Mouse (Mus musculus): ENCODE measurements around the gene Slc22a20. TPM values are rescaled to one million over a fixed set of nuclear protein-coding genes. Genes with fewer than 3 reads are reported as not detected.
A peak's percentile ranks its signal among the peaks of the same experiment; 100 is the strongest.

Slc22a20 gene
- polyA plus RNA-seq, 1 experiment: not detected

DNA sequence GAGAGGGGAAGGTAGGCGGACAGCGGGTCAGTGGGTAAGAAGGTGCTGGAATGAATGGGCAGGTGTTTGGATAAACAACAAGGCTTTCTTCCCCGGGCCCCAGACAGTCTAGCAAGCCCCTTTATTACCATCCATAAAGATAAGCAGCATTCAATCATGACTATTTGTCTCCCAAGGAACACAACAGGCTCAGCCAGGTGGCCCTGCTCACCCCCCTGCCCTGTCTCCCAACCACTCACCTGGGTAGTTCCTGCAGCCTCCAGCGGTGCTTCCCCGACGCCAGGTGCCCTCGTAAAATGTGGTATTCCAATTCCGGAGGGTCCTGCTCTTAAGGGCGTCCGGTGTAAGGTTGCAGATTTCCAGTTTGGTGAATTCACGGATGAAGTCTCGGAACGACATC, 21.1 kb upstream of the Slc22a20 start:
- Histone ChIP-seq H3K27me3 (replicated peaks; ENCODE audit: control insufficient read depth, insufficient read depth, low read length) (no peaks in the 10 kb centered on the region), H3K36me3 (ENCODE audit: control insufficient read depth, insufficient read depth, low read length) (no peaks in the 10 kb centered on the region), H3K4me3 (ENCODE audit: insufficient read depth, low read depth, low read length) (no peak overlapping the region), H3K27ac (ENCODE audit: insufficient read depth, low read depth, low read length) (no peak overlapping the region), H3K4me1 (ENCODE audit: control insufficient read depth, insufficient read depth, low read length) (no peaks in the 10 kb centered on the region)
- DNase-seq: no peak
- 67% methylated on average over 13 of the region's 13 CpGs for WGBS
- TF ChIP-seq CTCF (conservative IDR thresholded peaks at IDR 0.05; ENCODE audit: insufficient read depth, insufficient read length, low read depth, low read length): no peak
- TF ChIP-seq POLR2A (IDR thresholded peaks at IDR 0.05; ENCODE audit: low read depth, low read length): no peak

DNA sequence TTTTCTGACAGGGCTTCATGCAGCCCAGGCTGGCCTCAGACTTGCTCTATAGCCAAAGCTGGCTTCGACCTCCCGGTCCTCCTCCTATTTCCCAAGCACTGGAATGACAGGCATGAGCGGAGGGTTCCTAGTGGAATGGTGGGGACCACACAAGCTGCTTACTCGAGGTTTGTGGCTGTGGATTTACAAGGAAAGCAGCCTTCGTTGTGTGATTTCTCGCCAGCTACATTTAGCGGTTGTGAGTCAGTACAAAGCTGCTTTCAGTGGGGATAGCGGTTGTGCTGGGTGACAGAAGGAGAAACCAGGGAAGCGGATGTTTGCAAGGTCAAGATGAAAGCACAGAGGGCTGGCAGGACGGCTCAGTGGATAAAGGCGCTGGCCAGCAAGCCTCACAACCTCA, 19.6 kb upstream of the Slc22a20 start:
- Histone ChIP-seq H3K4me1 (ENCODE audit: control insufficient read depth, insufficient read depth, low read length) (no peaks in the 10 kb centered on the region), H3K36me3 (ENCODE audit: control insufficient read depth, insufficient read depth, low read length) (no peaks in the 10 kb centered on the region), H3K27ac (ENCODE audit: insufficient read depth, low read depth, low read length) (no peak overlapping the region), H3K27me3 (replicated peaks; ENCODE audit: control insufficient read depth, insufficient read depth, low read length) (no peaks in the 10 kb centered on the region), H3K4me3 (ENCODE audit: insufficient read depth, low read depth, low read length) (no peak overlapping the region)
- WGBS: 68% methylated on average over 11 of the region's 11 CpGs
- TF ChIP-seq POLR2A (IDR thresholded peaks at IDR 0.05; ENCODE audit: low read depth, low read length): no peak
- TF ChIP-seq CTCF (conservative IDR thresholded peaks at IDR 0.05; ENCODE audit: insufficient read depth, insufficient read length, low read depth, low read length): no peak
- no peak for DNase-seq

DNA sequence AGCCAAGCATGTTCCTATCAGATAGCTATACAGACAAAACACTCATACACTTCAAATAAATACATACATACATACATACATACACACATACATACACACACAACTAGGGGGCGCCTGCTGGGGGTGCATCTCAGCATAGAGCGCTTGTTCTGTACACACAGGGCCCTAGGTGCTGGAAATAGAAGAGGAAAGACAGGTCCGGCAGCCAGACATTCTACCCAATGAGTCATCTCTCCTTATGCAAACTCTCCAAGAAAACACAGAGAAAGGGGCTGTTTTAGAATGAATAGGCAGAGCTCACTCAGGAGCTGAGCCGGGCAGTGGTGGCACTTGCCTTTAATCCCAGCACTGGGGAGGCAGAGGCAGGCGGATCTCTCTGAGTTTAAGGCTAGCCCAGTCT, 14.0 kb upstream of the Slc22a20 start:
- Histone ChIP-seq H3K4me3 (ENCODE audit: insufficient read depth, low read depth, low read length) (no peak overlapping the region), H3K27me3 (replicated peaks; ENCODE audit: control insufficient read depth, insufficient read depth, low read length) (no peaks in the 10 kb centered on the region), H3K4me1 (ENCODE audit: control insufficient read depth, insufficient read depth, low read length) (no peaks in the 10 kb centered on the region), H3K36me3 (ENCODE audit: control insufficient read depth, insufficient read depth, low read length) (no peaks in the 10 kb centered on the region), H3K27ac (ENCODE audit: insufficient read depth, low read depth, low read length) (no peak overlapping the region)
- no peak for DNase-seq
- TF ChIP-seq CTCF (conservative IDR thresholded peaks at IDR 0.05; ENCODE audit: insufficient read depth, insufficient read length, low read depth, low read length) (no peak), POLR2A (IDR thresholded peaks at IDR 0.05; ENCODE audit: low read depth, low read length) (no peak)
- WGBS: 83% methylated on average over 5 of the region's 5 CpGs

DNA sequence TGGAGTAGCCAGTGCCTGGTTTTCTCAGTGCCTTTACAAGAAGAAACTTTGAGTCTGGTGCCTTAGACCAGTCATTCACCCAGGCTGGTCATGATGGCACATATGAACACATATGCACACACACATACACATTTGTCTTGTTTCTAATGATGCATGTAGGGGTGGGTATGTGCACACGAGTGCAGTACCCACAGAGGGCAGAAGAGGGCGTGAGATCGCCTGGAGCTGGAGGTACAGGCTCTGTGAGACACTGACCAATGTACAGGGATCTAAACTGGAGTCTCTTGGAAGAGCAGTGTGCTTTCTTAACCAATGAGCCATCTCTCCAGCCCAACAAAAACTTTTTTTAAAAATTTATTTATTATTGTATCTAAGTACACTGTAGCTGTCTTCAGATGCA, 12.2 kb upstream of the Slc22a20 start:
- Histone ChIP-seq H3K27me3 (replicated peaks; ENCODE audit: control insufficient read depth, insufficient read depth, low read length) (no peaks in the 10 kb centered on the region), H3K27ac (ENCODE audit: insufficient read depth, low read depth, low read length) (no peak overlapping the region), H3K4me3 (ENCODE audit: insufficient read depth, low read depth, low read length) (no peak overlapping the region), H3K36me3 (ENCODE audit: control insufficient read depth, insufficient read depth, low read length) (no peaks in the 10 kb centered on the region), H3K4me1 (ENCODE audit: control insufficient read depth, insufficient read depth, low read length) (no peaks in the 10 kb centered on the region)
- DNase-seq: no peak
- WGBS: 91% methylated on average over 3 of the region's 3 CpGs
- TF ChIP-seq POLR2A (IDR thresholded peaks at IDR 0.05; ENCODE audit: low read depth, low read length): no peak
- peak; percentile 32; the same call in 1 of the 2 replicates for TF ChIP-seq CTCF (conservative IDR thresholded peaks at IDR 0.05; ENCODE audit: insufficient read depth, insufficient read length, low read depth, low read length)

DNA sequence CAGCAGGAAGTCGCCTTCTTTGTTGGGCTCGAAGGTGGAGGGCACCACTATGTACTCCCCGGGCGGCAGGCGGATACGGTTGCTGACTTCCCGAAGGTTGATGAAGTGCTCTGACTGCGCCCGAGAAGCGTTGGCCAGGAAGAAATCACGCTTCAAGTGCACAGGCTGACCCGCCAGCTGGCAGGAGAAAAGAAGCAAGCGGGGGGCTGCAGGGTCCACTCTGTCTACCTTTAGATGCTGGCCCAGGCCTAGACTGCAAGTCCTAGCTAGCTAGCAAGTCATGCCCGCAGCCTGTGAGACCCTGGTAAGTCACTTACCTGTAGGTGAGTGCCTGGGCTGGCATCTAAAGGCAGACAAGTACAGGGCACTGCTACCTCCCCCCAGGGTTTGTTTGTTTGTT, 8.8 kb upstream of the Slc22a20 start:
- H3K36me3 ChIP-seq (ENCODE audit: control insufficient read depth, insufficient read depth, low read length): no peaks in the 10 kb centered on the region
- H3K4me3 ChIP-seq (ENCODE audit: insufficient read depth, low read depth, low read length): no peak overlapping the region
- no peak overlapping the region for H3K27ac ChIP-seq (ENCODE audit: insufficient read depth, low read depth, low read length)
- TF ChIP-seq CTCF (conservative IDR thresholded peaks at IDR 0.05; ENCODE audit: insufficient read depth, insufficient read length, low read depth, low read length) (no peak), POLR2A (IDR thresholded peaks at IDR 0.05; ENCODE audit: low read depth, low read length) (no peak)
- 0 out of 2 replicates have a peak, but pooled peaks cover 2% of the 10 kb centered on the region for H3K4me1 ChIP-seq (ENCODE audit: control insufficient read depth, insufficient read depth, low read length)
- no peaks in the 10 kb centered on the region for H3K27me3 ChIP-seq (replicated peaks; ENCODE audit: control insufficient read depth, insufficient read depth, low read length)
- DNase-seq: no peak
- 81% methylated on average over 14 of the region's 14 CpGs for WGBS

DNA sequence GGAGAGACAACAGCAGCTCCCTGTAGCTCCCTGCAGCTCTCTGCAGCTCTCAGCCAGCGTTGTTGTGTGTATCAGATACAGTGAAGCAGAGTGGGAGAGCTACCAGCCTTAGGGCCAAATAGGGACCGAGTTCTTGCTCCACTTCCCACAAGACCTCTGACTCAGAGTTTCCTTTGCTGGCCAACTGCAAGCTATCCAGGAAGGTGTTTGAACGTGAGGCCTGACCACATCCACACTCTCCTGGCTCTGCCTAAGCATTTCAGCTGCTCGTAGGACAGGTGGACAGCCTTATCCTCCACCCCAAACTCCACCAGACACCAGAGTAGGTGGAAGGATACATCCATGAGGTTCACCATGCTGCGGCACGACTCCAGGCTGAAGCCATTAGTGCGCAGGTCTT, 6.1 kb upstream of the Slc22a20 start:
- TF ChIP-seq POLR2A (IDR thresholded peaks at IDR 0.05; ENCODE audit: low read depth, low read length): no peak
- TF ChIP-seq CTCF (conservative IDR thresholded peaks at IDR 0.05; ENCODE audit: insufficient read depth, insufficient read length, low read depth, low read length): no peak
- H3K27me3 ChIP-seq (replicated peaks; ENCODE audit: control insufficient read depth, insufficient read depth, low read length): no peaks in the 10 kb centered on the region
- no peaks in the 10 kb centered on the region for H3K36me3 ChIP-seq (ENCODE audit: control insufficient read depth, insufficient read depth, low read length)
- H3K4me3 ChIP-seq (ENCODE audit: insufficient read depth, low read depth, low read length): no peak overlapping the region
- 0 out of 2 replicates have a peak, but pooled peaks cover 2% of the 10 kb centered on the region for H3K4me1 ChIP-seq (ENCODE audit: control insufficient read depth, insufficient read depth, low read length)
- H3K27ac ChIP-seq (ENCODE audit: insufficient read depth, low read depth, low read length): no peak overlapping the region
- WGBS: 82% methylated on average over 7 of the region's 7 CpGs
- no peak for DNase-seq

DNA sequence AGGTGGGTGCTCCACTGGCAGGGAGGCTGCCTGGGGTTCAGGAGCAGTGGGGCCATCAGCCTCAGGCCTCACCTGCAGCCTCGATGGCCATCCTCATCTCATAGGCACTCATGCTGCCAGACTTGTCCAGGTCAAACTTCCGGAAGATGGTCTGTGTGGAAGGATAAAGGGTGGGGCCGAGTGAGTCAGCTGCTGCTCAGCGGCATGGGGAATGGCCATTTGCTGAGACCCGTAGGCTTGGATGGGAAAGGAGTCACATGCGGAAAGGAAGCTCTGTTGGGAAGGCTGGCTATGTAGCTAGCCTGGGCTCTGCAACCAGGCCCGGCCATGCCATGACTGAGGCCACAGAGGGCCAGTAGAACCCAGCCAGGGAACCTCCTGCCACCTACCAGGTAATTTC, 5.5 kb upstream of the Slc22a20 start:
- H3K4me3 ChIP-seq (ENCODE audit: insufficient read depth, low read depth, low read length): no peak overlapping the region
- no peak for TF ChIP-seq POLR2A (IDR thresholded peaks at IDR 0.05; ENCODE audit: low read depth, low read length)
- no peak for TF ChIP-seq CTCF (conservative IDR thresholded peaks at IDR 0.05; ENCODE audit: insufficient read depth, insufficient read length, low read depth, low read length)
- H3K27ac ChIP-seq (ENCODE audit: insufficient read depth, low read depth, low read length): no peak overlapping the region
- 0 out of 2 replicates have a peak, but pooled peaks cover 2% of the 10 kb centered on the region for H3K4me1 ChIP-seq (ENCODE audit: control insufficient read depth, insufficient read depth, low read length)
- no peak for DNase-seq
- H3K36me3 ChIP-seq (ENCODE audit: control insufficient read depth, insufficient read depth, low read length): no peaks in the 10 kb centered on the region
- 88% methylated on average over 7 of the region's 7 CpGs for WGBS
- H3K27me3 ChIP-seq (replicated peaks; ENCODE audit: control insufficient read depth, insufficient read depth, low read length): no peaks in the 10 kb centered on the region

Measured in kidney, adult 2 months (tissue).